Mouse (Mus musculus) frontal cortex, postnatal 10 days (tissue): Measurements from ENCODE around the gene Hivep2.

Experiments used
- DNase-seq, 2 experiments: peaks; one replicate each; pipeline ENCODE4 v3.0.0; 2022; ENCODE audit warnings: low spot score in 2 of 2, mixed read lengths in 1 of 2

Hivep2 gene

GRCm38 (mm10) chr10:13965974-13966829 is at the start of gene Hivep2:
TSS of gene Hivep2 (plus strand) at chr10:13966075.
- peak in 1 of 2 experiments; percentile 51 for DNase-seq

- peak in 1 of 2 experiments; percentile 25 for DNase-seq
These were observed 49.1 kb upstream of the Hivep2 start for GRCm38 (mm10) chr10:13916645-13917342.

GRCm38 (mm10) chr10:13921641-13922385 is 44.1 kb upstream of the Hivep2 start:
- no peak for DNase-seq

GRCm38 (mm10) chr10:13929306-13929705 is 36.6 kb upstream of the Hivep2 start:
- DNase-seq: no peak

GRCm38 (mm10) chr10:13932147-13932546 is 33.7 kb upstream of the Hivep2 start:
- DNase-seq: no peak

GRCm38 (mm10) chr10:13933320-13933719 is 32.6 kb upstream of the Hivep2 start:
- DNase-seq: no peak

- no peak for DNase-seq
These were observed 30.2 kb upstream of the Hivep2 start for GRCm38 (mm10) chr10:13935646-13936045.

GRCm38 (mm10) chr10:13941406-13941805 is 24.5 kb upstream of the Hivep2 start:
- no peak for DNase-seq

GRCm38 (mm10) chr10:13943706-13944105 is 22.2 kb upstream of the Hivep2 start:
- DNase-seq: no peak

- DNase-seq: no peak
These were observed 19.4 kb upstream of the Hivep2 start for GRCm38 (mm10) chr10:13946498-13946897.

- DNase-seq: no peak
These were observed 2.9 kb upstream of the Hivep2 start for GRCm38 (mm10) chr10:13962965-13963364.

- DNase-seq: no peak
These were observed 1.9 kb upstream of the Hivep2 start for GRCm38 (mm10) chr10:13963908-13964500.

GRCm38 (mm10) chr10:13964501-13965281 is 1.2 kb upstream of the Hivep2 start:
- peak; percentile 76 to 80 for DNase-seq

GRCm38 (mm10) chr10:13965316-13965973 is 430 bp upstream of the Hivep2 start:
- DNase-seq: peak; percentile 83 to 87

GRCm38 (mm10) chr10:13966830-13967450 is 1.1 kb downstream of the Hivep2 start:
- peak; percentile 65 to 76 for DNase-seq

GRCm38 (mm10) chr10:13967451-13968233 is 1.8 kb downstream of the Hivep2 start:
- peak; percentile 81 to 82 for DNase-seq

GRCm38 (mm10) chr10:13968234-13968555 is 2.3 kb downstream of the Hivep2 start:
- no peak for DNase-seq

- no peak for DNase-seq
These were observed 3.1 kb downstream of the Hivep2 start for GRCm38 (mm10) chr10:13968989-13969388.

GRCm38 (mm10) chr10:13970321-13970720 is 4.4 kb downstream of the Hivep2 start:
- no peak for DNase-seq
